Mouse (Mus musculus): ENCODE results near the gene Ccdc186. TPM values are rescaled to one million over a fixed set of nuclear protein-coding genes. Genes with fewer than 3 reads are reported as not detected.

Ccdc186 gene
- polyA plus RNA-seq (2012; rRNA removed): 10.4 and 14.2 TPM in 2 replicates

GRCm38 (mm10) chr19:56821798-56822447, at the start of gene Ccdc186:
Ccdc186 (minus strand) TSS chr19:56822190.
- DNase-seq (ENCODE audit: low spot score): peak; percentile 95

- no peak for DNase-seq (ENCODE audit: low spot score)
Observed at GRCm38 (mm10) chr19:56867701-56868100, 45.7 kb upstream of the Ccdc186 start.

GRCm38 (mm10) chr19:56856455-56856854, 34.5 kb upstream of the Ccdc186 start:
- no peak for DNase-seq (ENCODE audit: low spot score)

GRCm38 (mm10) chr19:56852590-56852989, 30.6 kb upstream of the Ccdc186 start:
- no peak for DNase-seq (ENCODE audit: low spot score)

- DNase-seq (ENCODE audit: low spot score): no peak
Observed at GRCm38 (mm10) chr19:56842974-56843373, 21.0 kb upstream of the Ccdc186 start.

GRCm38 (mm10) chr19:56838942-56839706, 17.1 kb upstream of the Ccdc186 start:
- DNase-seq (ENCODE audit: low spot score): no peak

GRCm38 (mm10) chr19:56835340-56835739, 13.3 kb upstream of the Ccdc186 start:
- DNase-seq (ENCODE audit: low spot score): no peak

GRCm38 (mm10) chr19:56830163-56830562, 8.2 kb upstream of the Ccdc186 start:
- DNase-seq (ENCODE audit: low spot score): no peak

- DNase-seq (ENCODE audit: low spot score): no peak
Observed at GRCm38 (mm10) chr19:56829267-56829666, 7.3 kb upstream of the Ccdc186 start.

- no peak for DNase-seq (ENCODE audit: low spot score)
Observed at GRCm38 (mm10) chr19:56828305-56828704, 6.3 kb upstream of the Ccdc186 start.

GRCm38 (mm10) chr19:56826047-56826631, 4.1 kb upstream of the Ccdc186 start, which contains the start of gene Tdrd1:
Tdrd1 (plus strand) TSS chr19:56826209.
- DNase-seq (ENCODE audit: low spot score): no peak

- no peak for DNase-seq (ENCODE audit: low spot score)
Observed at GRCm38 (mm10) chr19:56822448-56822836, 452 bp upstream of the Ccdc186 start.

GRCm38 (mm10) chr19:56821040-56821797, 771 bp downstream of the Ccdc186 start:
- DNase-seq (ENCODE audit: low spot score): no peak

- no peak for DNase-seq (ENCODE audit: low spot score)
Observed at GRCm38 (mm10) chr19:56817851-56818526, 4.0 kb downstream of the Ccdc186 start.

GRCm38 (mm10) chr19:56813360-56813759, 8.6 kb downstream of the Ccdc186 start:
- DNase-seq (ENCODE audit: low spot score): no peak

GRCm38 (mm10) chr19:56811590-56811989, 10.4 kb downstream of the Ccdc186 start:
- peak; percentile 28 for DNase-seq (ENCODE audit: low spot score)

- DNase-seq (ENCODE audit: low spot score): no peak
Observed at GRCm38 (mm10) chr19:56810641-56811146, 11.3 kb downstream of the Ccdc186 start.

GRCm38 (mm10) chr19:56808771-56809170, 13.2 kb downstream of the Ccdc186 start:
- DNase-seq (ENCODE audit: low spot score): no peak

- no peak for DNase-seq (ENCODE audit: low spot score)
Observed at GRCm38 (mm10) chr19:56807122-56807521, 14.9 kb downstream of the Ccdc186 start.

- no peak for DNase-seq (ENCODE audit: low spot score)
Observed at GRCm38 (mm10) chr19:56805366-56805765, 16.6 kb downstream of the Ccdc186 start.

GRCm38 (mm10) chr19:56802352-56802746, 19.6 kb downstream of the Ccdc186 start:
- DNase-seq (ENCODE audit: low spot score): no peak
